Mouse (Mus musculus) testis, postnatal 10 days (tissue): ENCODE measurements around the gene Zfp74.
"Not testable (repeated sequence)": the region's sequence is repeated elsewhere in the genome, so short reads cannot be mapped to it uniquely, and the experiment has no call there.

Experiments used
- DNase-seq: peaks from one replicate; pipeline ENCODE4 v3.0.0; 2021; ENCODE audit warnings: low spot score

Gene Zfp74

GRCm38 (mm10) chr7:29953513-29954401 lies at the start of gene Zfp74:
Gene Zfp74 (minus strand): TSS chr7:29954089.
- DNase-seq, result peak; percentile 82

- no peak for DNase-seq
Observed at GRCm38 (mm10) chr7:30000601-30001000, 46.7 kb upstream of the Zfp74 start.

GRCm38 (mm10) chr7:29995134-29995533 lies 41.2 kb upstream of the Zfp74 start:
- DNase-seq, result no peak

GRCm38 (mm10) chr7:29993340-29993739 lies 39.5 kb upstream of the Zfp74 start:
- no peak for DNase-seq

GRCm38 (mm10) chr7:29992698-29993097 lies 38.8 kb upstream of the Zfp74 start:
- DNase-seq, result no peak

GRCm38 (mm10) chr7:29989031-29989430 lies 35.1 kb upstream of the Zfp74 start:
- DNase-seq, result no peak

GRCm38 (mm10) chr7:29987551-29987950 lies 33.7 kb upstream of the Zfp74 start:
- DNase-seq, result no peak

GRCm38 (mm10) chr7:29986101-29986500 lies 32.2 kb upstream of the Zfp74 start:
- DNase-seq, result no peak

GRCm38 (mm10) chr7:29983690-29984380 lies 29.9 kb upstream of the Zfp74 start, which contains the start of gene Zfp568:
Gene Zfp568 (plus strand): TSS chr7:29983955.
- peak; percentile 92 for DNase-seq

GRCm38 (mm10) chr7:29983340-29983689 lies 29.4 kb upstream of the Zfp74 start:
- DNase-seq, result no peak

- DNase-seq, result peak; percentile 56
Observed at GRCm38 (mm10) chr7:29982931-29983330, 29.0 kb upstream of the Zfp74 start.

GRCm38 (mm10) chr7:29982341-29982740 lies 28.5 kb upstream of the Zfp74 start:
- no peak for DNase-seq

GRCm38 (mm10) chr7:29981860-29982259 lies 28.0 kb upstream of the Zfp74 start:
- no peak for DNase-seq

GRCm38 (mm10) chr7:29981455-29981854 lies 27.6 kb upstream of the Zfp74 start:
- DNase-seq, result peak; percentile 47

GRCm38 (mm10) chr7:29980761-29981160 lies 26.9 kb upstream of the Zfp74 start:
- DNase-seq, result no peak

GRCm38 (mm10) chr7:29970686-29971085 lies 16.8 kb upstream of the Zfp74 start:
- DNase-seq, result no peak

- not testable (repeated sequence) for DNase-seq
Observed at GRCm38 (mm10) chr7:29965115-29965810, 11.4 kb upstream of the Zfp74 start.

GRCm38 (mm10) chr7:29959004-29959403 lies 5.1 kb upstream of the Zfp74 start:
- no peak for DNase-seq

- no peak for DNase-seq
Observed at GRCm38 (mm10) chr7:29958125-29958724, 4.3 kb upstream of the Zfp74 start.

- DNase-seq, result no peak
Observed at GRCm38 (mm10) chr7:29956257-29956656, 2.4 kb upstream of the Zfp74 start.

- peak; percentile 70 for DNase-seq
Observed at GRCm38 (mm10) chr7:29954731-29955130, 842 bp upstream of the Zfp74 start.

GRCm38 (mm10) chr7:29953086-29953485 lies 803 bp downstream of the Zfp74 start:
- no peak for DNase-seq
